Mouse (Mus musculus) megakaryocyte, adult 5-6 weeks (primary cell): ENCODE measurements at regions not wholly inside any gene's neighbourhood (a gene's known extent, or its start where the extent isn't known, plus 50 kb on each side); places are given as distances from the start of the nearest gene placed in this dataset.

Experiments
- ATAC-seq: 2 replicates; pipeline ENCODE4 v1.8.0; 2016; ENCODE audit warnings: mild to moderate bottlenecking, inconsistent platforms; ENCODE audit not compliant: poor library complexity, severe bottlenecking

GRCm38 (mm10) chr5:64494429-64494828 is 308.8 kb upstream of the Klf3 start:
- ATAC-seq: no peak

DNA sequence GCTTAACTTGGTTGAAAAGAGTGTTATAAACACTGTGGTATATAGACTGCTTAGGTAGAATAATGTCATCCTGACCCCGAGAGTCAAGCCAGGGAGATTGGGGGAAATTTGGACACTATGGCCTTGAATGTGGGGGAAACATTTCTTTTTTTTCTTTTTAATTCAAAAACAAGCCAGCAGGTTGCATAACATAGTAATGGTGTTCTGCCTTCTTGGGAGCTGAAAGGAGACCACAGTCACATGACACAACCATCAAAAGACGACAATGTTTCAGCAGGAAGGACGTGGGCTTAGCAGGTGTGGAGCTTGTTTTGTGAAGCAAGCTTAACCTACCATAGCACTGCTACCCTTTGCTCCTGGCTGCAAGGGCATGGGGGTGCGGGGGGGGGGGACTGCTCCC is 306.3 kb upstream of the Klf3 start:
- ATAC-seq: peak; percentile 39

GRCm38 (mm10) chr5:64498431-64498830 is 304.8 kb upstream of the Klf3 start:
- ATAC-seq: peak; percentile 41; the same call in 1 of the 2 replicates

- ATAC-seq: no peak
These were observed 304.1 kb upstream of the Klf3 start for GRCm38 (mm10) chr5:64499131-64499530.

GRCm38 (mm10) chr5:64500413-64500812 is 302.8 kb upstream of the Klf3 start:
- no peak for ATAC-seq

- ATAC-seq: no peak
These were observed 302.3 kb upstream of the Klf3 start for GRCm38 (mm10) chr5:64500866-64501265.

DNA sequence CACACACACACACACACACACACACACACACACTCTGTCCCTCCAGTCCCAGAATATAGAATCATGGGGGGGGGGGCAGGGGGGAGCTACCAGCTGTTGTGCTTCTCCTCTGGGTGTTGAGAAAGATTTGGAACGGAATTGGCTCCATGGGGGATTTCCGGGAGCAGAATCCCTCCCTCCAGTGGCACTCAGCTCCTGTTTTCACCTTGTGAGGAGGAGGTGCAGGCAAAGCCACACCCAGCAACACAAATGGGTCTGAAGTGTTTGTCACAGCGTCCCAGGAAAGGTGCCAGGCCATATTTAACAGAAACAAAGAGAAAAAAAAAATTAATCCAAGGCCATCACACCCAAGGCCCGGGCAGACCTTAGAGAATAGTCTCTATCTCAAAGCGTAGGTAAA is 301.4 kb upstream of the Klf3 start:
- ATAC-seq: no peak

DNA sequence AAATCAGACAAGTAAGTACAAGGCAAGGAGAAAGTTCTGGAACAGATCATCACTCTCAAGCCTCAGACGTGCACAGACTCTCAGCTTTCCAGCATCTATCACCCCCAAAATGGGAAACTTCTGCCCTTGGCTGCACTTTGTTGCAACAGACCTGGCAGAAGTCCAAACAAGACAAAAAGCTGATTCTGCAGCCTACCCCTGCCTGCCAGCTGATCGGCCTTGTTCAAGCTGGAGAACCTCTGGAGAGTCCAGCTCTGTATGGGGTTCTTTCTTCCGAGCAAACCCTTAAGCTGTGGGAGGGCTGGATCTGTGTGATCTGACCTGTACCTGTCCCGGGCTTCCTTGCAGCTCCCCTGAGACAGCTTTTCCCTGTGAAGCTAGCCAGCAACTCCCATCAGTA is 299.7 kb upstream of the Klf3 start:
- no peak for ATAC-seq

DNA sequence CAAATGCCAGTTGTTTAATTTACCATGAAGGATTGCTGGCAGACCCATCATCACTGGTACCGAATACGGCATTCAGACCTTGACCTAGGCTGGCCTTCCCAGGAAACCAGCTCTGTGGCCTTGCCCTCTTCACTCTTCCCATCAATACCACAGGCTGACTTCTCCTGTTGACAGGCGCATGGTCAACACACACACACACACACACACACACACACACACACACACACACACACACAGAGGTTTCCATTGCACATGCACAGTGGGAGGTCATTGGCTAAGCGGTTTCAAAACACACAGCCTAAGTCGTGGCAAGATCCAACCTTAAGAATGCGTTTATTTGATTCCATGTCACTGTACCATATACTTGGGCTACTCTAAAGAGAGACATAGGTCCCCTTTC is 298.7 kb upstream of the Klf3 start:
- no peak for ATAC-seq

DNA sequence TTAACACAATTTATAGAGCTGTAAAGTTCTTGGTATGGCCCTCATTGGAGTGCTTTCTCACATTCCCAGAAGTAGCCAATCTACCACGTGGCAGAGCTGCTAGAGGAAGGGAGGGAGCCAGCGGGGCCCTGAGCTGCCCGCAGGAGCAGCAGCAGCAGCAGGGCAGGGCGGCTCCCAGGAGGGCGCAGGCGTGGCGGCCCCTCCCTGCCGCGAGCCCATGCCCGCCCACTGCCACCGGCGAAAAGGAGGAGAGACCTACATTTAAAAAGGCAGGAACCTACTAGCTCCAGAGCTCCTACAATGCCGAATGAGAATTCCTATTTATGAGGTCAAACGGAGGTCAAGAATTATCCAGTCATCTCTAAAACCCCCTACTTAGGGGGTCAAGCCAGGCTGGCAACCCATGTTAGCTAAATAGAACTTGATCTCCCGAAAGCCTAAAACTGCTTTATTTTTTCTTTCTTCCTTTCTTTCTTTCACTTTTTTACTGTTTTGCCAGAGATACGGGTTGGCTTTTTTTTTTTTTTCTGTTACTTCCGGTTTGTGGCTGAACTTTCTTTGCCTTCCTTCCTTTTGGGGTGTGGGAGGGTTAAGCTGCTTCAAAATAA is 297.9 kb upstream of the Klf3 start:
- peak; percentile 82 for ATAC-seq

DNA sequence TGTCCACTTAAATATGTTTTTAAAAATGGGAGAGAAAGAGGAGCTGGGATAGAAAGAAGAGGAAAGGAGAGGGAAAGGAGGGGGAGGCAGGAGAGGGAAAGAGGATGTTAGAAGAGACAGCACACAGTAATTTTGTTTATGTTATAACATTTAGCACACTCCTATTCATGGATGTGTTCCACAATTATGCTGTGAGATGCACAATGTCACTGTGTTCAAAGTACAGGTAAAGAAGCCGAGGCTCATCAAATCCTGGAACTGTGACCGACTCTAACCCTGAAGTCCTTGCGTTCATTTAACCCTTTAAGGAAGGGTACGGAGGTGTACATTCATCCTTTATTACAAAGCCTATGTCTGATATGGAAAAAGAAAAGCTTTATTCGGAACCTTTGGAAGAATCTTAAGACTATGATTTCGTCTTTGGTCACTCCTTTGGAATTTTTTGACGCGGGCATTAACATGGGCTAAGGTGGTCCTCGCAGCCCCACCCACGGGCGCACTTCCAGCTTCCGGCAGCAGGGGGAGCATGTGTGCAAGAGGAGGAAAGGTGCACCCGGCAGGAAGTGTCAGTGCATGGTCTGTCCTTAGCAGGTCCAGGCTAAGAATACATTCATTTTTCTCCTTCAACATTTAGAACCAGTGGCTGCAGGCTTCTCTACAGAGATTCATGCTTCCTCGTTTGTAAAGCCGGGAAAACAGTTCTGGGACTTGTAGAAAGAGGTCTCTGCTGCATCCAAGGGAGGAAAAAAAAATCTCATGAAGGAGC is 297.2 kb upstream of the Klf3 start:
- ATAC-seq: peak; percentile 92

- no peak for ATAC-seq
These were observed 294.6 kb upstream of the Klf3 start for GRCm38 (mm10) chr5:64508565-64508964.

- ATAC-seq: no peak
These were observed 289.8 kb upstream of the Klf3 start for GRCm38 (mm10) chr5:64513155-64513945.

GRCm38 (mm10) chr5:64516115-64516665 is 287.0 kb upstream of the Klf3 start:
- no peak for ATAC-seq

DNA sequence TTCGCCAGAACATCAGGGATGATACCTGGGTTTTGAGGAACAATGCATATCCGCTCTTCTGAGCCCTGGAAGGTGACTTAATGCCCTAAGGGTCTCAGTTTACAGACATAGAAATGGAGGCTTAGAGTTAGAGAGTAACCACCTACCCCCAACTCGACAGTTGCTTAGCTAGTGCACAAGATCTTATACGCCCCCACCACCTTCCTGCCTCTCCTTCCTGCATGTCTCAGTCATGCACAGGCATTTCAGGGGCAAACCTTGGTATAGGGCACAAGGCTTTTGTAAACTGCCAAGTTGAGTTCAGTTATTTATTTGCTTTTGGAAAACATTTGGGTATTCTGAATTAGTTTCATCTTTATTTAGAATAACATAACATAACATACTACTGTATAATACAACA is 285.9 kb upstream of the Klf3 start:
- ATAC-seq: no peak

- ATAC-seq: no peak
These were observed 285.4 kb upstream of the Klf3 start for GRCm38 (mm10) chr5:64517835-64518234.

- no peak for ATAC-seq
These were observed 284.2 kb upstream of the Klf3 start for GRCm38 (mm10) chr5:64519036-64519435.

DNA sequence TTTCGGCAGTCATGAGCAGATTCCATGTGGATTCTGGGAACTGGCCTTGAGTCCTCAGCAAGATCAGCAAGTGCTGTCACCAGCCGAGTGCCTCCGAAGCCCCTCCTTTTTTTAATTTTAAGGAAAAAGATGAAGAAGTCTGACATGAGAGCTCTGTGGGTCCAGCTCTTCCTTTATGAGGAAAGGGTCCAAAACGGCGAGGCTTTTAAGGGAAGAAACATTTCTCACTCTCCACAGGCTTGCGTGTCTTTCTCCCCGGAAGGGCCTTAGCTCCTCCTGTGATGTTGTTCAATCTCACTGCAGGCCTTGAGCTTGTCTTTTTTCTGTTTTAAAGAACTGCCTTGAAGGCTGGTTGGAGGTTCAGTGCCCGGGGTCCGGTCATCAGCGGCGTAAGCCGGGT is 283.5 kb upstream of the Klf3 start:
- ATAC-seq: no peak

- ATAC-seq: no peak
These were observed 281.8 kb upstream of the Klf3 start for GRCm38 (mm10) chr5:64521401-64521800.

- no peak for ATAC-seq
These were observed 281.2 kb upstream of the Klf3 start for GRCm38 (mm10) chr5:64521969-64522368.

DNA sequence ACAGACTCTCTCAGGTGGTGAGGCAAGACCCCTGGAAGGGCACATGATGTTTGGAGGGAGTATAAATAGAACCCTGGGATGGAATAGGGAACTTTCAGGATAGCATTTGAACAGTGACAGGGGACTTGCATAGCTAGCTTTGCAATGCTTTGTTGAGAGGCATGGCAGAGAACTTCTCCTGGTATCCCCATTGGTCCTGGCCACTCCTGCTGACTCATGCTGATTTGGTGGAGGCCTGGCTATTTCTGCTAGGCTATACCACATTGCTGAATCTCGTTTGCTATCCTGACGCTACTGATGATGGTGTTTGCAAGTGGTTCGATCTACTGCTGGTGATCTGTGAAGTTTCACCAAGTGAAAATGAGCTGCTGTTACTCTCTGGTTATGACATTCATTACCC is 276.7 kb upstream of the Klf3 start:
- ATAC-seq: no peak

- no peak for ATAC-seq
These were observed 275.2 kb upstream of the Klf3 start for GRCm38 (mm10) chr5:64527962-64528361.
